Mouse (Mus musculus) midbrain, embryonic 13.5 days (tissue): ENCODE results near the gene Zfp36l2. TPM values are rescaled to one million over a fixed set of nuclear protein-coding genes. Genes with fewer than 3 reads are reported as not detected.

Source experiments
- ATAC-seq: fragments of 200-750 bp; cut with Nextera tagmentation; 2 replicates; pipeline ENCODE4 v1.8.0; 2017; ENCODE audit warnings: mild to moderate bottlenecking, moderate TSS enrichment, moderate library complexity
- H3K27ac ChIP-seq: fragments of 300-500 bp; sonication (generic); 2 replicates; pipeline ENCODE4 v1.5.1; 2015; ENCODE audit warnings: inconsistent platforms, mild to moderate bottlenecking, moderate library complexity
- H3K27me3 ChIP-seq: fragments of 300-500 bp; sonication (generic); 2 replicates; pipeline ENCODE4 v1.6.1; 2015; ENCODE audit warnings: mild to moderate bottlenecking, inconsistent platforms
- H3K36me3 ChIP-seq: fragments of 300-500 bp; sonication (generic); 2 replicates; pipeline ENCODE4 v1.6.1; 2015; ENCODE audit warnings: mild to moderate bottlenecking, inconsistent platforms
- H3K4me1 ChIP-seq: fragments of 300-500 bp; sonication (generic); replicated peaks from 2 replicates; pipeline ENCODE4 v1.6.1; 2015; ENCODE audit warnings: inconsistent platforms
- H3K4me2 ChIP-seq: fragments of 300-500 bp; sonication (generic); replicated peaks from 2 replicates; pipeline ENCODE4 v1.6.1; 2015; ENCODE audit warnings: moderate library complexity, mild to moderate bottlenecking, inconsistent platforms
- H3K4me3 ChIP-seq: fragments of 300-500 bp; sonication (generic); replicated peaks from 2 replicates; pipeline ENCODE4 v1.5.1; 2015; ENCODE audit warnings: mild to moderate bottlenecking, inconsistent platforms
- H3K9ac ChIP-seq: fragments of 300-500 bp; sonication (generic); replicated peaks from 2 replicates; pipeline ENCODE4 v1.6.1; 2015; ENCODE audit warnings: mild to moderate bottlenecking, inconsistent platforms
- H3K9me3 ChIP-seq: fragments of 300-500 bp; sonication (generic); 2 replicates; pipeline ENCODE4 v1.6.1; 2016; ENCODE audit warnings: mild to moderate bottlenecking, inconsistent platforms
- WGBS: fragments of 180-500 bp; shearing (Covaris S2); methylation state at CpG from one replicate; pipeline ENCODE4 v1.1.7; 2015; 5-methylcytosine and 5-hydroxymethylcytosine counted together
- polyA plus RNA-seq: library from polyadenylated mRNA; unstranded; fragments of >200 nt; fragmentation: Nextera tagmentation; extraction: Ambion mirVana; gene quantifications from 2 replicates; pipeline ENCODE4 v1.2.1, GENCODE M21; 2015

Gene Zfp36l2
- polyA plus RNA-seq, 1 experiment from 2014 or later: 4.4 TPM

DNA sequence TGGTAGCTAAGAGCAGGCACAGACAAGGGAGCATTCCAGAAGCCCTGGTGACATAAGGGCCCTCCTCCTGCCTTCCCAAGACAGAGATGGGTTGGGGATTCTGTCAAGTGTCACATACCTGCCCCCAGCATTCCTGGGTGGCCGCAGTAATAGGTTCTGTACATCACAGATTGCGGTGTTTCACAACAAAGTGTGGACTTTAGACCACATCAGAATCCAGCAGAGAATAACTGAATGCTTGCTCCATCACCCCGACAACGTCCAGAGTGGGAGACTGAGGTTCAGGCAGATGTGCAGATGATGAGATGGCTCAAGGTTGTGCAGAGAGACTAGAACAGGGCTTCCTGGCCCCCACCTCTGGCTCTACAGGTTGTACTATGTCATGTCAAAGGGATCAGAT lies 51.5 kb downstream of the Zfp36l2 start:
- 73% methylated on average over 4 of the region's 4 CpGs for WGBS
- Histone ChIP-seq H3K27me3 (no peaks in the 10 kb centered on the region), H3K4me2 (no peak overlapping the region), H3K36me3 (no peaks in the 10 kb centered on the region), H3K4me1 (no peaks in the 10 kb centered on the region), H3K4me3 (no peak overlapping the region), H3K9ac (no peak overlapping the region), H3K9me3 (no peaks in the 10 kb centered on the region), H3K27ac (no peak overlapping the region)
- ATAC-seq: no peak

DNA sequence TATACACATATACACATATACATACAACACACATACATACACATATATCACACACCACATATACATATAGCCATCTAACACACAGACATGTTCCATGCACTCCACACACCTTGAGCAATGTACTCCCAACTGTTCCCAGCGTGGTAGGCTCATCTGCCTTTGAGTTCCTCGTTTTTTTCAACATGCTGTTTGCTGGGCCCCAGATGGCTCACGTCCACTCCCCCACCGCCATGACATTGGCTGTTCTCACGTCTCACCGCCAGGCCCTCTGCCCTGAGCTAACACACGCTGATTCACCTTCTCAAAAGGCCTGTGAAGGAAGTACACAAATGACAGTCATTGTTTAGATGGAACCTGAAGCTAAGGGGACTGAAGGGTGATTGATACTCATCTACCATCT lies 52.5 kb downstream of the Zfp36l2 start:
- H3K4me1 ChIP-seq: no peaks in the 10 kb centered on the region
- no peak for ATAC-seq
- no peak overlapping the region for H3K4me3 ChIP-seq
- H3K4me2 ChIP-seq: no peak overlapping the region
- no peaks in the 10 kb centered on the region for H3K9me3 ChIP-seq
- no peaks in the 10 kb centered on the region for H3K27me3 ChIP-seq
- no peak overlapping the region for H3K27ac ChIP-seq
- no peak overlapping the region for H3K9ac ChIP-seq
- WGBS: 88% methylated on average over 7 of the region's 7 CpGs
- H3K36me3 ChIP-seq: no peaks in the 10 kb centered on the region
